Mouse (Mus musculus) neural tube, embryonic 11.5 days (tissue): ENCODE measurements around the gene Ppp2r2d. TPM values are rescaled to one million over a fixed set of nuclear protein-coding genes. Genes with fewer than 3 reads are reported as not detected.

Source experiments
- ATAC-seq: fragments of 200-750 bp; cut with Nextera tagmentation; 2 replicates; pipeline ENCODE4 v1.8.0; 2017; ENCODE audit warnings: moderate number of reproducible peaks, mild to moderate bottlenecking, moderate TSS enrichment, moderate library complexity; ENCODE audit not compliant: insufficient read depth, low FRiP score, low TSS enrichment
- DNase-seq: peaks from one replicate; pipeline ENCODE4 v3.0.0-alpha.2; 2015; ENCODE audit warnings: low spot score
- H3K27ac ChIP-seq: fragments of 300-500 bp; sonication (generic); 2 replicates; pipeline ENCODE4 v1.5.1; 2014; ENCODE audit warnings: low read depth, mild to moderate bottlenecking, low read length
- H3K27me3 ChIP-seq: fragments of 300-500 bp; sonication (generic); 2 replicates; pipeline ENCODE4 v1.6.1; 2014; ENCODE audit warnings: mild to moderate bottlenecking, low read length, mixed read lengths; ENCODE audit not compliant: control insufficient read depth, insufficient read depth
- H3K36me3 ChIP-seq: fragments of 300-500 bp; sonication (generic); 2 replicates; pipeline ENCODE4 v1.6.1; 2014; ENCODE audit warnings: mild to moderate bottlenecking, low read length, moderate library complexity, mixed read lengths; ENCODE audit not compliant: control insufficient read depth, insufficient read depth
- H3K4me1 ChIP-seq: fragments of 300-500 bp; sonication (generic); 2 replicates; pipeline ENCODE4 v1.6.1; 2014; ENCODE audit warnings: low read length, mixed read lengths; ENCODE audit not compliant: control insufficient read depth, insufficient read depth
- H3K4me2 ChIP-seq: fragments of 300-500 bp; sonication (generic); 2 replicates; pipeline ENCODE4 v1.6.1; 2014; ENCODE audit warnings: low read depth, mild to moderate bottlenecking, moderate library complexity
- H3K4me3 ChIP-seq: fragments of 300-500 bp; sonication (generic); 2 replicates; pipeline ENCODE4 v1.5.1; 2014; ENCODE audit warnings: low read depth, low read length
- H3K9ac ChIP-seq: fragments of 300-500 bp; sonication (generic); 2 replicates; pipeline ENCODE4 v1.6.1; 2014; ENCODE audit warnings: mild to moderate bottlenecking, low read length
- H3K9me3 ChIP-seq: fragments of 300-500 bp; sonication (generic); 2 replicates; pipeline ENCODE4 v1.6.1; 2016; ENCODE audit warnings: low read length; ENCODE audit not compliant: control insufficient read depth
- WGBS: fragments of 180-500 bp; shearing (Covaris S2); extraction: QIAGEN DNeasy Blood & Tissue Kit; methylation state at CpG from one replicate; pipeline ENCODE4 v1.1.7; 2014; 5-methylcytosine and 5-hydroxymethylcytosine counted together
- polyA plus RNA-seq: library from polyadenylated mRNA; unstranded; fragments of >200 nt; fragmentation: Nextera tagmentation; extraction: Ambion mirVana; gene quantifications from 2 replicates; pipeline ENCODE4 v1.2.1, GENCODE M21; 2014

Gene Ppp2r2d
- 79.5 and 81.7 TPM in 2 replicates for polyA plus RNA-seq

DNA sequence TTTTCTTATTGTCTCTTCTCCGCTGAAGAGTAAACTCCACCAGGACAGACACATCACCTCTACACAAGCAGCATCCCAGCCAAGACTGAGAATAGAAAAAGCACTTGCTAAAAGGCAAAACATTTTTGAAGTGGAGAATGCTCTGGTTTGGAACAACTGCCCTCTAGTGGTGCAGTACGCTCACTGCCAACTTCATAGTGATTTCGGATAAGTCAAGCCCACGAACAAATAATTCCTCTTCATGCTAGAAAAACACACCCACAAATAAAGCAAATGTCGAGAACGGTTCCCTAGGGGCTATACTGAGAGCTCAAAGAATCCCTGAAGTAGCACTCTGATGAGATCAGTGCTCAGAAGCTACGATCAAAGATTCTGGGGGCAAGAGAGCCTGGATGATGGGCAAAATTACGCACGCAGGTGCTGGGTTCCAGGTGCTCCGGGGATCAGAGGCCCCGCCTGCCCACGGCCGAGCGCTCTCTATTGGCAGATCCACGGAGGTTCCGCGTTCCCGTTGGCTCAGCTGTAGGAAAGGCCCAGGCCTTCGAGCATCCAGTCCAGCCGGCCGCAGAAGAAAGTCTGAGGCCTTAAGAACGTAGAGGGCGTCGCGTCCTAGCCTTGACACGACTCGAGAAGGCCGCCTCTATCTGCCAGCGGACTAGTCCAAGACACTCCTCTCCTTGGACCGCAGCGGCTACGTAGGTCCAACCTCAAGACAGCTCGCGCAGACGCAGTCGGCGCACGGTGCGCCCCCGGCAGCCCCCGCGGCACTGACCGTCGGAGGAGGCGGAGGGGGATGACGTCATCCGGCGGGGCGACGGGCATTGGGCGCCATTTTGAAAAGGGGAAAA lies at the start of gene Ppp2r2d, which contains the start of gene Mapk1ip1:
Gene Ppp2r2d, plus strand, starts transcription at position 536 of the 848 bp plus-strand sequence.
Gene Mapk1ip1, minus strand, starts transcription at position 730 of the 848 bp plus-strand sequence.
- DNase-seq (peak; percentile 97), ATAC-seq (peak; percentile 92)
- peak within 1 kb of the TSS; percentile 78 for H3K9ac ChIP-seq
- H3K27ac ChIP-seq: peak within 1 kb of the TSS; percentile 75
- WGBS: under 1% methylated on average over 51 of the region's 51 CpGs
- H3K4me2 ChIP-seq: peak within 1 kb of the TSS; percentile 85
- peaks cover 29% of the 10 kb centered on the region for H3K4me1 ChIP-seq
- H3K4me3 ChIP-seq: peak within 1 kb of the TSS; percentile 80
- H3K9me3 ChIP-seq: no peaks in the 10 kb centered on the region
- no peaks in the 10 kb centered on the region for H3K36me3 ChIP-seq
- no peaks in the 10 kb centered on the region for H3K27me3 ChIP-seq

DNA sequence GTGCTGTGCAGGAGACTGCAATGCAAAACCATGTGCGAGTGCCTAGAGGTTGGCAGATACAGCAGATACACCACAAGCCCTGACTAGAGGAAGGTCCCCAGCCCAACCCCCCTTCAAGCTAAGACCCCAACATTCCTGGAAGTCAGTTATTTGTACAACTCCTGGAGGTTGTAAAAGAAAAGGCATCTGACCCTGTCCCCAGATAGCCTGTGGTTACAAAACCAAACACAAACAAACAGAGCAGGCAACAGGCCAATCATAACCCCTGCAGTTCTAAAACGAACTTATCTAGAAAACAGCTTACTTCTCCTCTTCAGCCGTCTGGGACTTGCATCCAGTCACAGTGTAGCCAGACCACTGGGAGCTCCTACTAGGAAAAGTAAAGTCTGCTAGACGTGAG lies 42.5 kb upstream of the Ppp2r2d start:
- WGBS: 44% methylated on average over 4 of the region's 4 CpGs
- H3K4me1 ChIP-seq: no peaks in the 10 kb centered on the region

GRCm38 (mm10) chr7:138807146-138807545 lies 38.7 kb upstream of the Ppp2r2d start:
- Histone ChIP-seq H3K27me3 (no peaks in the 10 kb centered on the region), H3K36me3 (no peaks in the 10 kb centered on the region), H3K4me1 (no peaks in the 10 kb centered on the region), H3K4me3 (no peak overlapping the region), H3K9me3 (no peaks in the 10 kb centered on the region), H3K4me2 (no peak overlapping the region), H3K27ac (no peak overlapping the region), H3K9ac (no peak overlapping the region)
- 91% methylated on average over 3 of the region's 3 CpGs for WGBS
- DNase-seq (no peak), ATAC-seq (no peak)

More for the DNA sequence above, 42.5 kb upstream of the Ppp2r2d start:
- no peak overlapping the region for H3K27ac ChIP-seq
- no peaks in the 10 kb centered on the region for H3K27me3 ChIP-seq
- no peak overlapping the region for H3K4me2 ChIP-seq
- no peak overlapping the region for H3K9ac ChIP-seq
- H3K36me3 ChIP-seq: no peaks in the 10 kb centered on the region
- no peaks in the 10 kb centered on the region for H3K9me3 ChIP-seq
- DNase-seq (no peak), ATAC-seq (no peak)
- H3K4me3 ChIP-seq: no peak overlapping the region

GRCm38 (mm10) chr7:138813213-138813875 lies 32.5 kb upstream of the Ppp2r2d start:
- ATAC-seq: no peak
- no peak overlapping the region for H3K9ac ChIP-seq
- 73% methylated on average over 11 of the region's 11 CpGs for WGBS
- H3K9me3 ChIP-seq: no peaks in the 10 kb centered on the region
- H3K36me3 ChIP-seq: no peaks in the 10 kb centered on the region
- H3K4me3 ChIP-seq: no peak overlapping the region
- no peak for DNase-seq
- H3K27me3 ChIP-seq: no peaks in the 10 kb centered on the region
- no peak overlapping the region for H3K27ac ChIP-seq
- H3K4me1 ChIP-seq: no peaks in the 10 kb centered on the region
- H3K4me2 ChIP-seq: no peak overlapping the region

GRCm38 (mm10) chr7:138818314-138818713 lies 27.6 kb upstream of the Ppp2r2d start:
- no peak for DNase-seq
- no peak for ATAC-seq
- H3K4me2 ChIP-seq: no peak overlapping the region
- H3K36me3 ChIP-seq: no peaks in the 10 kb centered on the region
- no peak overlapping the region for H3K4me3 ChIP-seq
- H3K9ac ChIP-seq: no peak overlapping the region
- no peaks in the 10 kb centered on the region for H3K27me3 ChIP-seq
- no peak overlapping the region for H3K27ac ChIP-seq
- WGBS: 57% methylated on average over 4 of the region's 4 CpGs
- no peaks in the 10 kb centered on the region for H3K4me1 ChIP-seq
- no peaks in the 10 kb centered on the region for H3K9me3 ChIP-seq

- Histone ChIP-seq H3K4me3 (no peak overlapping the region), H3K9me3 (no peaks in the 10 kb centered on the region), H3K4me2 (no peak overlapping the region), H3K9ac (no peak overlapping the region), H3K27me3 (no peaks in the 10 kb centered on the region), H3K4me1 (no peaks in the 10 kb centered on the region), H3K36me3 (no peaks in the 10 kb centered on the region), H3K27ac (no peak overlapping the region)
- ATAC-seq: no peak
- no peak for DNase-seq
- 88% methylated on average over 6 of the region's 6 CpGs for WGBS
These were observed 21.5 kb upstream of the Ppp2r2d start for GRCm38 (mm10) chr7:138824423-138824822.

- H3K4me2 ChIP-seq: no peak overlapping the region
- no peaks in the 10 kb centered on the region for H3K27me3 ChIP-seq
- H3K9ac ChIP-seq: no peak overlapping the region
- no peak for ATAC-seq
- H3K27ac ChIP-seq: no peak overlapping the region
- WGBS: 87% methylated on average over 19 of the region's 19 CpGs
- no peak overlapping the region for H3K4me3 ChIP-seq
- no peaks in the 10 kb centered on the region for H3K9me3 ChIP-seq
- DNase-seq: no peak
- H3K36me3 ChIP-seq: no peaks in the 10 kb centered on the region
- H3K4me1 ChIP-seq: no peaks in the 10 kb centered on the region
These were observed 20.7 kb upstream of the Ppp2r2d start for GRCm38 (mm10) chr7:138824995-138825756.

GRCm38 (mm10) chr7:138827812-138828211 lies 18.1 kb upstream of the Ppp2r2d start:
- Histone ChIP-seq H3K9me3 (no peaks in the 10 kb centered on the region), H3K27me3 (no peaks in the 10 kb centered on the region), H3K9ac (no peak overlapping the region), H3K4me2 (no peak overlapping the region), H3K27ac (no peak overlapping the region), H3K4me1 (no peaks in the 10 kb centered on the region), H3K36me3 (no peaks in the 10 kb centered on the region), H3K4me3 (no peak overlapping the region)
- ATAC-seq (no peak), DNase-seq (peak; percentile 71)
- WGBS: 19% methylated on average over 11 of the region's 11 CpGs
